Mouse (Mus musculus): ENCODE data around the gene Gimap9. TPM values are rescaled to one million over a fixed set of nuclear protein-coding genes. Genes with fewer than 3 reads are reported as not detected.

The Gimap9 gene
- polyA plus RNA-seq, 1 experiment from 2014 or later: 13.6 TPM

- 72% methylated on average over 2 of the region's 2 CpGs for WGBS
- no peak for ATAC-seq (ENCODE audit: insufficient number of reproducible peaks, insufficient read depth, low FRiP score, low TSS enrichment, low read depth)
- no peak overlapping the region for H3K4me2 ChIP-seq
Observed at GRCm38 (mm10) chr6:48638553-48638952, 37.4 kb upstream of the Gimap9 start.

DNA sequence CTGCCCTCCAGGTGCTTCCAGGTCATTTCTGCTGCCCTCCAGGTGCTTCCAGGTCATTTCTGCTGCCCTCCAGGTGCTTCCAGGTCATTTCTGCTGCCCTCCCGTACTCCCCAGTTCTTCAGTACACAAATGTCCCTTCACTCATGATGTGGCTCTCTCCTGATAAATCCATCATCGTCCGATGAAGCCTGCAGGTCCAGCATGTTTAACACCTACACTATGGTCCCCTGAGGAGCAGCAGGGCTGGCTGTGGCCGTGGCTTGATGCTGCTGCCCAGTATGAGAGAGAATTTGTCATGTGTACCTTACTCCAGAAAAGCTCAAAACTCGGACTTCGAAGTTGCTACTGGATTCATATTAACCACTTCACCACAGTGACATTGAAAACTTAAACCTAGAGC lies 34.5 kb upstream of the Gimap9 start:
- H3K4me2 ChIP-seq: no peak overlapping the region
- H3K27me3 ChIP-seq: no peaks in the 10 kb centered on the region; the same call in 1 of the 2 replicates
- no peak for ATAC-seq (ENCODE audit: insufficient number of reproducible peaks, insufficient read depth, low FRiP score, low TSS enrichment, low read depth)
- H3K4me3 ChIP-seq: no peak overlapping the region
- H3K9me3 ChIP-seq: no peaks in the 10 kb centered on the region
- H3K4me1 ChIP-seq: no peaks in the 10 kb centered on the region
- H3K36me3 ChIP-seq: no peaks in the 10 kb centered on the region
- no peak overlapping the region for H3K27ac ChIP-seq
- H3K9ac ChIP-seq: no peak overlapping the region
- WGBS: 70% methylated on average over 6 of the region's 6 CpGs

More at GRCm38 (mm10) chr6:48638553-48638952, 37.4 kb upstream of the Gimap9 start:
- Histone ChIP-seq H3K4me3 (no peak overlapping the region), H3K9ac (no peak overlapping the region), H3K27me3 (no peaks in the 10 kb centered on the region), H3K9me3 (no peaks in the 10 kb centered on the region), H3K4me1 (no peaks in the 10 kb centered on the region), H3K36me3 (no peaks in the 10 kb centered on the region), H3K27ac (no peak overlapping the region)

- 24% methylated on average over 4 of the region's 4 CpGs for WGBS
- H3K27me3 ChIP-seq: no peaks in the 10 kb centered on the region; the same call in 1 of the 2 replicates
Observed at GRCm38 (mm10) chr6:48642764-48643292, 33.1 kb upstream of the Gimap9 start.

DNA sequence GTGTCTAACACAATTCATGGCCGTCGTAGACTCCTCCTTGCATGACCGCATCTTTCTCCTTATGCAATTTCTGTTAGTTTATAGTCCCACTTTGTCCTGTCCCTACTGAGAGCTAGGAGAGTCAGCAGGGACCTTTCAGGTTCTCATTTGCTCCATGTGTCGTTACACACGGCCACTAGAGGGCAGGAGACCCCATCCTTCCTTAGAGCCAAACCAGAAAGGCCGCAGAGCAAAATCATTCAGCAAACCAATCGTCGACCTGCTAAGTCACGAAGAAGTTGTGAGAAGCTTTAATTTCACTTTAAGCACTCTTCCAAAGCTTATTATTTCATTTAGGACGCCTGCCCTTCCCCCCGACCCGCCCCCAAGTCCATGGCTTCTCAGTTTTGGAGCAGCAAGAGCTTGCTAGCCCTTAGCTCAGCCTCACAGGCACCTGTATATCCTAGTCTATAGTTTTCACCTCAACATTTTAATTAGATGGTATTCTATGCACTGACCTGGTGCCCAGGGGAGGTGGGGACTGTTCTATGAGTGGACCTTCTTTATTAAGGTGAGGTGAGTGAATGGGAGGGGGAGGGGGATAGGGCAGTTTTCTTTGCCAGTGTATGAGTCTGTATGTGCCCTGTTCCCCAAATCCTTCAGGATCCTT lies 30.1 kb upstream of the Gimap9 start:
- no peak for ATAC-seq (ENCODE audit: insufficient number of reproducible peaks, insufficient read depth, low FRiP score, low TSS enrichment, low read depth)
- Histone ChIP-seq H3K27me3 (no peaks in the 10 kb centered on the region; the same call in 1 of the 2 replicates), H3K4me2 (no peak overlapping the region), H3K9me3 (no peaks in the 10 kb centered on the region), H3K27ac (no peak overlapping the region), H3K36me3 (no peaks in the 10 kb centered on the region), H3K4me1 (no peaks in the 10 kb centered on the region), H3K9ac (no peak overlapping the region), H3K4me3 (no peak overlapping the region)
- 13% methylated on average over 12 of the region's 12 CpGs for WGBS

More at GRCm38 (mm10) chr6:48642764-48643292, 33.1 kb upstream of the Gimap9 start:
- Histone ChIP-seq H3K4me2 (no peak overlapping the region), H3K9ac (no peak overlapping the region), H3K27ac (no peak overlapping the region), H3K4me3 (no peak overlapping the region), H3K4me1 (no peaks in the 10 kb centered on the region), H3K9me3 (no peaks in the 10 kb centered on the region), H3K36me3 (no peaks in the 10 kb centered on the region)
- ATAC-seq (ENCODE audit: insufficient number of reproducible peaks, insufficient read depth, low FRiP score, low TSS enrichment, low read depth): no peak

DNA sequence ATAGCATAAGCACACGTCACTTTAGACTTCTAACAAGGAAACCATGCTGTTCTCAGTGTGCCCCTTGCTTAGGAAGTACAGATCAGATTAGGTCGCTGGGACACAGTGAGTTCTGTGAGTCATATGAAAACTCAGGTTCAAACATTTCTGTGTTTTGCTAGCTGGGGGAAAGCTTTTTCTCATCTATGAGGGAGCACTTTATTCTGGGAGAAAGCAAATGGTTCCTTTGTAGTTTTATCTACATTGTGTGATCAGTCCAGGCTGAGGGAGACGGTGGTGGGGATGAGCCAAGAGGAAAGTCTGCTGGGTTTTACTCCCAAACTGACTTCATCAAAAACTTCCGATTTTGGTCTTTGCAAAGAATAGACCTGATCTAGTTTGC lies 29.6 kb upstream of the Gimap9 start:
- H3K4me3 ChIP-seq: no peak overlapping the region
- H3K9me3 ChIP-seq: no peaks in the 10 kb centered on the region
- WGBS: 82% methylated on average over 4 of the region's 4 CpGs
- no peak overlapping the region for H3K4me2 ChIP-seq
- no peak overlapping the region for H3K27ac ChIP-seq
- no peaks in the 10 kb centered on the region; the same call in 1 of the 2 replicates for H3K27me3 ChIP-seq
- H3K36me3 ChIP-seq: no peaks in the 10 kb centered on the region
- ATAC-seq (ENCODE audit: insufficient number of reproducible peaks, insufficient read depth, low FRiP score, low TSS enrichment, low read depth): no peak
- H3K9ac ChIP-seq: no peak overlapping the region
- H3K4me1 ChIP-seq: no peaks in the 10 kb centered on the region

DNA sequence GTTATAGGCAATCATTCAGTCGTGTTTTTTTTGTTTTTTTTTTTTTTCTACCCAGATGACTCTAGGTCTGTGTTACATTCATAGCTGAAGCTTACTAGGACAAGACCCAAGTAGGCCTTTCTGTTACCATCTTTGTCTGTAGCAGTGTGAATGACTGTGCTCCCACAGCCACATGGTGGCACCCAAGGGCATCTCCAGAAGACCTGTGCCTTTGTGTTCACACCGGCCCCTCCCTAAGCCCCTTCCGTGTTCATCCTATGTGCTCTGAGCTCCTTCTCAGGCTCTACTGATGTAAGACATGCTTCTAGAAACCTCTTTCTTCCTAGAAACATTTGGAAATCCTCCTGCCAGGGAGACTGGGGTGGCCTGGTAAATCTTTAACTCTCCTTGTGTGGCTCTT lies 28.9 kb upstream of the Gimap9 start, which contains the start of gene Gimap8:
Gimap8 (plus strand) TSS at position 240 of the 400 bp plus-strand sequence.
- 49% methylated on average over 3 of the region's 3 CpGs for WGBS
- no peak within 1 kb of the TSS for H3K4me2 ChIP-seq
- H3K9me3 ChIP-seq: no peaks in the 10 kb centered on the region
- ATAC-seq (ENCODE audit: insufficient number of reproducible peaks, insufficient read depth, low FRiP score, low TSS enrichment, low read depth): no peak
- no peak within 1 kb of the TSS for H3K4me3 ChIP-seq
- no peak within 1 kb of the TSS for H3K27ac ChIP-seq
- H3K9ac ChIP-seq: no peak within 1 kb of the TSS
- H3K4me1 ChIP-seq: no peaks in the 10 kb centered on the region
- H3K36me3 ChIP-seq: no peaks in the 10 kb centered on the region
- no peaks in the 10 kb centered on the region; the same call in 1 of the 2 replicates for H3K27me3 ChIP-seq

DNA sequence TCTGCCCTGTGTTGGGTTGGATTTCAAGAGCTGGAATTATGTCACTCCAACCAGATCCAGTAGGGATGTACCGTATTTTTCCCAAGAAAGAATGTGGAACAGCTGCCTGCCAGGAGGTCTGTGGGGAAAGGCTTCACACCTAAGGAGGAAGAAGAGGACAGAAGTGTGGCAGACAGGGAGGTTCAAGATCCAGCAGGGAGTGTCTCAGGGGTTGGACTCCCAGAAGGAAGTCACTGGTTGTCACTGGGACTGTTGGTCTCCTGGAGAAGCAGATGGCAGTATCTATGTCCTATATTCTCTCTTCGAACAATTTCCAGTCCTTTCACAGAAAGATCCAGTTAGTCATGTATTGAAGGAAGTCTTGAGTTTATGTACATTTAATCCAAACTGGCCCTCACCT lies 28.3 kb upstream of the Gimap9 start:
- Histone ChIP-seq H3K27me3 (no peaks in the 10 kb centered on the region; the same call in 1 of the 2 replicates), H3K4me3 (no peak overlapping the region), H3K27ac (no peak overlapping the region), H3K4me1 (no peaks in the 10 kb centered on the region), H3K9me3 (no peaks in the 10 kb centered on the region), H3K36me3 (no peaks in the 10 kb centered on the region), H3K4me2 (no peak overlapping the region), H3K9ac (no peak overlapping the region)
- no peak for ATAC-seq (ENCODE audit: insufficient number of reproducible peaks, insufficient read depth, low FRiP score, low TSS enrichment, low read depth)
- 77% methylated on average over 2 of the region's 2 CpGs for WGBS

- H3K27me3 ChIP-seq: no peaks in the 10 kb centered on the region; the same call in 1 of the 2 replicates
- no peaks in the 10 kb centered on the region for H3K36me3 ChIP-seq
- no peaks in the 10 kb centered on the region for H3K4me1 ChIP-seq
- no peak overlapping the region for H3K4me3 ChIP-seq
- no peak overlapping the region for H3K27ac ChIP-seq
- H3K4me2 ChIP-seq: no peak overlapping the region
- 89% methylated on average over 4 of the region's 4 CpGs for WGBS
- H3K9ac ChIP-seq: no peak overlapping the region
- H3K9me3 ChIP-seq: no peaks in the 10 kb centered on the region
- ATAC-seq (ENCODE audit: insufficient number of reproducible peaks, insufficient read depth, low FRiP score, low TSS enrichment, low read depth): no peak
Observed at GRCm38 (mm10) chr6:48648779-48649178, 27.1 kb upstream of the Gimap9 start.

DNA sequence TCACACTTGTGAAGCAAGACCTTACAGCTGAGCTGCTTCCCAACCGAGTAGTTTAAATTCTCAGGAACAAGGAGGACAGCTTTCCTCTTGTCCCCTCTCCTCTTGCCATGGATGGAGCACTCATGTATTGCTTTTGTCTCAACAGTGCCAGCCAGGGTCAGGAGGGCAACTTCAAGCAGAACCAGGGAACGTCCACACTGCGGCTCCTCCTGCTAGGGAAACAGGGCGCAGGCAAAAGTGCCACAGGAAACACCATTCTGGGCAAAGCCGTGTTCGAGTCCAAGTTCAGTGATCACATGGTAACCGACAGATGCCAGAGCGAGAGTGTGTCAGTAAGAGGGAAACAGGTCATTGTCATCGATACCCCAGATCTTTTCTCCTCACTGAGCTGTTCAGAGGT lies 25.9 kb upstream of the Gimap9 start:
- 85% methylated on average over 9 of the region's 9 CpGs for WGBS
- Histone ChIP-seq H3K27ac (no peak overlapping the region), H3K9me3 (no peaks in the 10 kb centered on the region), H3K9ac (no peak overlapping the region), H3K36me3 (no peaks in the 10 kb centered on the region), H3K4me2 (no peak overlapping the region), H3K27me3 (no peaks in the 10 kb centered on the region), H3K4me3 (no peak overlapping the region), H3K4me1 (no peaks in the 10 kb centered on the region)
- ATAC-seq (ENCODE audit: insufficient number of reproducible peaks, insufficient read depth, low FRiP score, low TSS enrichment, low read depth): no peak

GRCm38 (mm10) chr6:48658721-48659120 lies 17.2 kb upstream of the Gimap9 start:
- Histone ChIP-seq H3K36me3 (no peaks in the 10 kb centered on the region), H3K4me2 (no peak overlapping the region), H3K4me1 (no peaks in the 10 kb centered on the region), H3K27ac (no peak overlapping the region), H3K27me3 (no peaks in the 10 kb centered on the region), H3K9me3 (no peaks in the 10 kb centered on the region), H3K4me3 (no peak overlapping the region), H3K9ac (no peak overlapping the region)
- ATAC-seq (ENCODE audit: insufficient number of reproducible peaks, insufficient read depth, low FRiP score, low TSS enrichment, low read depth): no peak
- 88% methylated on average over 5 of the region's 5 CpGs for WGBS

GRCm38 (mm10) chr6:48664750-48665149 lies 11.2 kb upstream of the Gimap9 start:
- 78% methylated on average over 4 of the region's 4 CpGs for whole genome bisulfite sequencing
- H3K36me3 ChIP-seq: no peaks in the 10 kb centered on the region
- no peaks in the 10 kb centered on the region for H3K9me3 ChIP-seq
- no peaks in the 10 kb centered on the region for H3K27me3 ChIP-seq
- ATAC-seq (ENCODE audit: insufficient number of reproducible peaks, insufficient read depth, low FRiP score, low TSS enrichment, low read depth): no peak
- no peak overlapping the region for H3K4me3 ChIP-seq
- no peak overlapping the region for H3K27ac ChIP-seq
- no peaks in the 10 kb centered on the region for H3K4me1 ChIP-seq
- no peak overlapping the region for H3K9ac ChIP-seq
- no peak overlapping the region for H3K4me2 ChIP-seq

- Histone ChIP-seq H3K27me3 (no peaks in the 10 kb centered on the region), H3K9ac (no peak overlapping the region), H3K4me3 (no peak overlapping the region), H3K36me3 (no peaks in the 10 kb centered on the region), H3K27ac (no peak overlapping the region), H3K4me1 (no peaks in the 10 kb centered on the region), H3K4me2 (no peak overlapping the region), H3K9me3 (no peaks in the 10 kb centered on the region)
- 95% methylated on average over 9 of the region's 9 CpGs for WGBS
- no peak for ATAC-seq (ENCODE audit: insufficient number of reproducible peaks, insufficient read depth, low FRiP score, low TSS enrichment, low read depth)
Observed at GRCm38 (mm10) chr6:48665471-48665870, 10.5 kb upstream of the Gimap9 start.
